Mouse (Mus musculus) right cerebral cortex, adult 2 months (tissue): ENCODE measurements around the gene Tmem210.

Experiments
- DNase-seq, 2 experiments: peaks; one replicate each; pipeline ENCODE4 v3.0.0; 2021 to 2022; ENCODE audit warnings: low spot score in 2 of 2

Tmem210 gene

DNA sequence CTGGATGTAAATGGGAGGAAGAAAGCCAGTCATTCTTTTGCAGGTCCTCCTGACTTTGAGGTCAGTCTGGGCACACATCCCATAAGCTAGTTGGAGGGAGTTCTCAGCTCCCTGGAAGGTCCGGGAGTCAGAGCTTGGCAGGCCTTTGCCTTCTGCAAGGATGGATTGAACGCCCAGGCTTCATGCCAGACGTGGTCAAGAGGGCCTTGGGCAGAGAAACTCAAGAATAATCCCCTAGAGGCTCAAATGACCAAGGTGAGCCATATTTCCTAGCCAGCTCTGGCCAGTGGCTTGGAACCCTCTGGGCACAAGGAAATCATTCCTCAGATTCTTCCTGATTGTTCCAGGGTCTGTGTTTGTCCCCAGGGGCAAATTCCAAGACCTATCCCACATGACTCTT, 23.1 kb upstream of the Tmem210 start:
- no peak for DNase-seq

- DNase-seq = no peak
Observed at GRCm38 (mm10) chr2:25265897-25266656, 21.9 kb upstream of the Tmem210 start.

GRCm38 (mm10) chr2:25266720-25267119, 21.2 kb upstream of the Tmem210 start:
- peak in 1 of 2 experiments; percentile 33 for DNase-seq

DNA sequence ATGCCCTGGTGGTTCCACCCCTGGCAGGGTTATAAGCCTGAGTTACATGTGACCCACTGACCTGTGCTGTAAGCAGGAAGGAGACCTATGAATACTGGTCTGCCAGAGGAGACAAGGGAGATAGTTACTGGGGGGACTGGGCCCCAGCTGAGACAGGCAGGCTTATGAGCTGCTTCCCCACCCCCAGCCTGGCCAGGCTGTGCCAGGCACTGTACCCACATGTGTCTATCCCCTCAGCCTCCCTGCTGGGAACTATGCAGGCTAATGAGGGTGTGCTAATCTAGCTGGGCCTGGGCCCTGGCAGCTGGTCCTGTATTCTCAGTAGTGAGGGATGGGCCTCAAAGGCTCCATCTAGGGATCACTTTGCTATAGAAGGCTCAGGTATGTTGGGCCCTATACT, 20.7 kb upstream of the Tmem210 start:
- DNase-seq = no peak

GRCm38 (mm10) chr2:25267746-25268309, 20.1 kb upstream of the Tmem210 start:
- DNase-seq = no peak

GRCm38 (mm10) chr2:25271827-25272511, 16.0 kb upstream of the Tmem210 start, which contains the start of the genes Ssna1 and Anapc2:
Ssna1 (minus strand) TSS chr2:25272438.
Anapc2 (plus strand) TSS chr2:25272478.
- peak; percentile 98 to 99 for DNase-seq

DNA sequence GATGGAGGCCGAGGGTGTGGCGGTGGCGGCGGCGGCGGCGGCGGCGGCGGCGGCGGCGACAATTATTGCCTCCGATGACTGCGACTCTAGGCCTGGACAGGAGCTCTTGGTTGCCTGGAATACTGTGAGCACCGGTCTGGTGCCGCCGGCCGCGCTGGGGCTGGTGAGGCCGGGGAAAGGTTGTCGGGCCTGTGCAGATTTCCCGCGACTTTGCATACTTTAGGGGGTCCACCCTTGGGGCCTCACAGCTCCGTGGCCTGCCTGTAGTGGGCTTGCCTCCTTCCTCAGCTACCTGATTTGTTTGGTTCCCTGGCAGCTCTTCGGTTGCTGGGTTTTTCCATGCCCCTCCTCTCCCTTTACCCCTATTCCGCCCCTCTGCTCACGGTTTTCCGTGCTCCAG, 15.4 kb upstream of the Tmem210 start:
- no peak for DNase-seq

GRCm38 (mm10) chr2:25273010-25273409, 14.9 kb upstream of the Tmem210 start:
- DNase-seq = no peak

DNA sequence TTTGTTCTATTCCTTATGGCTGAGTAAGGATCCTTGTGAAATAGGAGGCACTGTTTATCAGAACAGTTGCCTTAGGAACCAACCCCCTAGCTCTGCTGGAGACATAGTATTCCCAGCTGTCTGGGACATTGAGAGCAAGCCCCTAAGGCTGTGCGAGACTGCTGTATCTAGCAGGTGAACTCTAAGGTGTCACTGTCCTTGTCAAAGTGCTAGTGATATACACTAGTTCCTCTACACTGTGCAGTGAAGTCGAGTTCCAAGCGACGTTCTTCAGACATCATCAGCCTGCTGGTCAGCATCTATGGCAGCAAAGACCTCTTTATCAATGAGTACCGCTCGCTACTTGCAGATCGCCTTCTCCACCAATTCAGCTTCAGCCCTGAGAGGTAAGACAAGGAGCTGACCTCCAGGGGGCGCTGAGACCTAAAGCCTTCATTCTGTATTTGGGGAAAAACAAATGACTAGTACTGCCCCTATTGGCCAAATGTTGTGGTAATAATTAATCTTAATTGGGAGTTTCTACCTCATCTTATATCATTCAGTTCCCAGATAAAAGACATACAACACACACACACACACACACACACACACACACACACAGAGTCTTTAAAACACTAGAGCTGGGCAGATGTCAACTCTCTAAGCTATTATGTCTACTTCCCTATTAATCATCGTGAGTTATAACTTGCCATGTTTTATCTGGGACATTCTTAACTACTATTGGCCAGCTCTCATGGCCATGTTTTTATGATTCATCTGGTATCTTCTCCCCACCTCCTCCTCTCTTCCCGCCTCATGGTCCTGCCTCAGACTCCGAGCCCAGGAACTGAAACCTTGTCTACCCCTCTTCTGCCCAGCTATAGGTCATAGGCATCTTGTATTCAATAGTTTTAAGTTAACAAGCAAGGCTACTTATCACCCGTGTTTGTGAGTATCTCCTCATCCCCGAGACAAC, 8.7 kb upstream of the Tmem210 start:
- DNase-seq = peak; percentile 78 to 85

DNA sequence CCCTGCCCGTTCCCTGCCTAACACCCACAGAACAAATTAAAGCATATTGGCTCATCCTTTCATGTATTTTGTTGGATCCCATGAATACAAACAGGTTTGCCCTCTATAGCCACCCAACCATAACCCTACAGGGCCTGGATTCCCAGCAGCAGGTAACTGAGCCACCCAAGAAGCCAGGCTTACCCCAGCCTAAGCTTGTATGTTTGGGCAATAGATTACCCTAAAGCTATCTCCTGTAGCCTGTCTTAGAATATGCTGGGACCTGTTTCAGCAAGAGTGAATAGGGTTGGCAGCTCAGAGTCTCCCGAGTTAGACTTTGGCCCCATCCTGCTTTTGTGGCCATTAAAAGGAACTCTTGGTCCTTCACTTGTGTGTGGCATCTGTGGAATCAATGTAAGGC, 2.4 kb upstream of the Tmem210 start:
- no peak for DNase-seq

GRCm38 (mm10) chr2:25286314-25286713, 1.6 kb upstream of the Tmem210 start:
- DNase-seq = no peak

DNA sequence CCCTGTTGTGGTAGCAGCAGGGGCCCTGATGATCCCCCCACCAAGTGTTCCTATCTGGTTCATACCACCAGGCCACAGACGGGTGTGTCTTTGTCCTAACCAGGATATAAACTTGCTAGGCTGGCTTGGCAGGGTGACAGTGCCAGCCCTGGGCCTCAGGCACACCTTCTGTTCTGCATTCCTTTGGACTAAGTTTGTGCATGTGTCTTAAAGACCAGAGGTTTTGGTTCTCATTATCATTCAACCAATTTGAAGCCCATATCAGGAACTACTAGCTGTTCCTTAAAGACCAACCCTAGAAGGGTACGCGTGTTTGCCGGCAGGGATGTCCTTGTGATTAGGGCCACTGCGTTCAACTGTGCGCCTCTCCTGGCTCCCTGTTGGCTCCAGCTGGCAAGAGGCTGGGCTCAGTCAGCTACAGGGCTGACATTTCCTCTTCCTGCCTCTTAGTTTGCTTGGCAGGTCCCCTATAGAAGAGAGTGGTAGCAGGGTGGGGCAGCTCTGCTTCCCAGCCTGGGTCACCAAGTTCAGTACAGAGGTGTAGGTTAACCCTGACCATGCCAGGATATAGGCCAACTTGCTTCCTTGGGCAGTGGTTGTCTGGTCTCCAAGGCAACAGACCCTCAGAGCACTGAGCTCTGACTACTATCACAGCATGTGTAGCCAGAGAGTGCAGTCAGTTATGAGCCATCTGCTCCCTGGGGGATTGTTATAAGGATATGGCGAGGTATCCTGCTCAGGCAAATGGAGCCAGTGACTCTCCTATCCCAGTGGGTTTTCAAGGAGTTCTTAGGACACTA, 908 bp upstream of the Tmem210 start:
- DNase-seq = no peak

GRCm38 (mm10) chr2:25288734-25289345, 895 bp downstream of the Tmem210 start:
- DNase-seq = peak in 1 of 2 experiments; percentile 42

DNA sequence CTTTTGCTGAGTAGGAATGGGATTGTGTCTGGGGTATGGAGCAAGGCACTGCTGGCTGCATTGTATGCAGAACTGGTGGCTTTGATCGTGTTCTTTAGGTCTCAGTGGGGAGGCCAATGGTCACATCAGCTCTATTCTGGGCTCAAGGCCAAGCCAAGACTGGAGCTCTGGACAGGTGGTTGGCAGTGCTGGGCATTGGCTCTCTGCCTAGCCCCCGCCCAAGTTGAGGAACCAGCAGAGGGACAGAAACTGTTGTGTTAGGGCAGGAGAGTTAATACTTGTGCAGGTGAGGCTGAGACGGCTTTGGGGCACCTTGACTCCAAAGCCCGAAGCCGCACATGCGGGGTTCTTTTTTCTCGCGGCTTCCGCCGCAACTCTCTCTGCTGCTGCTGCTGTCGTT, 1.7 kb downstream of the Tmem210 start, which contains the start of gene Lrrc26:
Gene Lrrc26 (plus strand): TSS at position 265 of the 400 bp plus-strand sequence.
- DNase-seq = no peak

DNA sequence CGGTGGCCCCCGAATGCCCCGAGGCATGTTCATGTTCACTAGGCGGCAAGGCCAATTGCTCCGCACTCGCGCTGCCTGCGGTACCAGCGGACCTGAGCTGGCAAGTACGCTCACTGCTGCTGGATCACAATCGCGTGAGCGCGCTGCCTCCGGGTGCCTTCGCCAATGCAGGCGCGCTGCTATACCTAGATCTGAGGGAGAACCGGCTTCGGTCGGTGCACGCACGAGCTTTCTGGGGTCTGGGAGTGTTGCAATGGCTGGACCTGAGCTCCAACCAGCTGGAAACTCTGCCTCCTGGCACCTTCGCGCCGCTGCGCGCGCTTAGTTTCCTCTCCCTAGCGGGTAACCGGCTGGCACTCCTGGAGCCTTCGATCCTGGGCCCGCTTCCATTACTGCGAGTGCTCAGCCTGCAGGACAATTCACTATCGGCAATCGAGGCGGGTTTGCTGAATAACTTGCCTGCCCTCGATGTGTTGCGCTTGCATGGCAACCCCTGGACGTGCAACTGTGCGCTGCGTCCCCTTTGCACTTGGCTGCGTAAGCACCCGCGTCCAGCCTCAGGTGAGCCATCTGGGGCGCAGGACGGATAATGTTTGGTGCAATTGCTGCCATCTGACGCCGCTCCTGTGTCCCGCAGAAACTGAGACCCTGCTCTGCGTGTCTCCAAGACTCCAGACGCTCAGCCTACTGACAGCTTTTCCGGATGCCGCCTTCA, 2.3 kb downstream of the Tmem210 start:
- DNase-seq = peak; percentile 68 to 81

GRCm38 (mm10) chr2:25290816-25291130, 2.8 kb downstream of the Tmem210 start:
- DNase-seq = peak; percentile 53 to 55

- DNase-seq = peak in 1 of 2 experiments; percentile 27
Observed at GRCm38 (mm10) chr2:25291184-25292053, 3.5 kb downstream of the Tmem210 start.

DNA sequence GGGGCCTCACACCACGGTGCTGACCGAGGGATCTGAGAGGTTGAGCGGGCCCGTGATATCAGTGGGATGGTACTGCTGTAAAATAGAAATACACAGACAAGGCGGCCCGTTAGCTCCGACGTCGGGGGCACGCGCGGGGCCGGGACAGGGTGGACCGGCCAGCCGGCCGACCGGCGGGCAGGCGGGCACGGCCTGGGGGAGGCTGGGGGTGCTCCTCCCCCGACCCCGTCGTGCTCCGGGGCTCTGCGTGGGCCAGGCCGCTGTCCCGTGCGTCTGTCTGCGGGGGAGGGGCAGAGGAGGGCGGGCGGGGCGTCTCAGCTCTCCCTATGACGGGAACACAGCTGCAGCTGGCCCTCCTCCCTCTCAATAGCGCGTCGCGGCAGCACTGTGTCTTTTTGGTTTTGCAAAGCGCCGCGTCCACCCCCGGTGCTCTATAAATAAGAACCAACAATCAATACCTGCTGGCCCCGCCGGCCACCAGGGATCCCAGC, 4.2 kb downstream of the Tmem210 start:
- DNase-seq = peak in 1 of 2 experiments; percentile 53
